Mouse (Mus musculus): ENCODE measurements at regions not wholly inside any gene's neighbourhood (a gene's known extent, or its start where the extent isn't known, plus 50 kb on each side); places are given as distances from the start of the nearest gene placed in this dataset.

GRCm38 (mm10) chr16:7555911-7556310 is 869.0 kb downstream of the Tmem114 start:
- Histone ChIP-seq H3K9ac (ENCODE audit: low read depth, low read length) (no peak overlapping the region), H3K4me3 (ENCODE audit: low read length) (no peak overlapping the region), H3K9me3 (ENCODE audit: control insufficient read depth, low read length) (no peaks in the 10 kb centered on the region), H3K27me3 (replicated peaks; ENCODE audit: control insufficient read depth, insufficient read depth, low read length) (no peaks in the 10 kb centered on the region), H3K36me3 (ENCODE audit: control insufficient read depth, insufficient read depth, low read length) (no peaks in the 10 kb centered on the region), H3K27ac (ENCODE audit: low read length) (no peak overlapping the region), H3K4me1 (ENCODE audit: control insufficient read depth, insufficient read depth, low read length) (no peaks in the 10 kb centered on the region), H3K4me2 (ENCODE audit: low read depth, low read length) (no peak overlapping the region)
- no peak for ATAC-seq
- 86% methylated on average over 9 of the region's 9 CpGs for WGBS

GRCm38 (mm10) chr16:7549568-7549967 is 875.4 kb downstream of the Tmem114 start:
- no peaks in the 10 kb centered on the region for H3K36me3 ChIP-seq (ENCODE audit: control insufficient read depth, insufficient read depth, low read length)
- H3K4me2 ChIP-seq (ENCODE audit: low read depth, low read length): no peak overlapping the region
- no peak overlapping the region for H3K27ac ChIP-seq (ENCODE audit: low read length)
- WGBS: 39% methylated on average over 1 of the region's 1 CpGs
- no peak overlapping the region for H3K9ac ChIP-seq (ENCODE audit: low read depth, low read length)
- H3K27me3 ChIP-seq (replicated peaks; ENCODE audit: control insufficient read depth, insufficient read depth, low read length): no peaks in the 10 kb centered on the region
- no peak for ATAC-seq
- H3K4me1 ChIP-seq (ENCODE audit: control insufficient read depth, insufficient read depth, low read length): no peaks in the 10 kb centered on the region
- no peak overlapping the region for H3K4me3 ChIP-seq (ENCODE audit: low read length)
- H3K9me3 ChIP-seq (ENCODE audit: control insufficient read depth, low read length): no peaks in the 10 kb centered on the region

- Histone ChIP-seq H3K27ac (ENCODE audit: low read length) (no peak overlapping the region), H3K4me1 (ENCODE audit: control insufficient read depth, insufficient read depth, low read length) (no peaks in the 10 kb centered on the region), H3K27me3 (replicated peaks; ENCODE audit: control insufficient read depth, insufficient read depth, low read length) (no peaks in the 10 kb centered on the region), H3K9me3 (ENCODE audit: control insufficient read depth, low read length) (no peaks in the 10 kb centered on the region), H3K9ac (ENCODE audit: low read depth, low read length) (no peak overlapping the region), H3K36me3 (ENCODE audit: control insufficient read depth, insufficient read depth, low read length) (no peaks in the 10 kb centered on the region), H3K4me2 (ENCODE audit: low read depth, low read length) (no peak overlapping the region), H3K4me3 (ENCODE audit: low read length) (no peak overlapping the region)
- 62% methylated on average over 4 of the region's 4 CpGs for WGBS
- ATAC-seq: no peak
These were observed 880.9 kb downstream of the Tmem114 start for GRCm38 (mm10) chr16:7544067-7544466.

GRCm38 (mm10) chr16:7529811-7530210 is 895.1 kb downstream of the Tmem114 start:
- WGBS: 84% methylated on average over 2 of the region's 2 CpGs
- H3K4me1 ChIP-seq (ENCODE audit: control insufficient read depth, insufficient read depth, low read length): no peaks in the 10 kb centered on the region
- H3K9me3 ChIP-seq (ENCODE audit: control insufficient read depth, low read length): no peaks in the 10 kb centered on the region
- H3K36me3 ChIP-seq (ENCODE audit: control insufficient read depth, insufficient read depth, low read length): no peaks in the 10 kb centered on the region
- ATAC-seq: no peak
- H3K4me3 ChIP-seq (ENCODE audit: low read length): no peak overlapping the region
- H3K27me3 ChIP-seq (replicated peaks; ENCODE audit: control insufficient read depth, insufficient read depth, low read length): no peaks in the 10 kb centered on the region
- H3K9ac ChIP-seq (ENCODE audit: low read depth, low read length): no peak overlapping the region
- no peak overlapping the region for H3K4me2 ChIP-seq (ENCODE audit: low read depth, low read length)
- H3K27ac ChIP-seq (ENCODE audit: low read length): no peak overlapping the region

GRCm38 (mm10) chr16:7528963-7529362 is 896.0 kb downstream of the Tmem114 start:
- H3K9ac ChIP-seq (ENCODE audit: low read depth, low read length): no peak overlapping the region
- H3K27me3 ChIP-seq (replicated peaks; ENCODE audit: control insufficient read depth, insufficient read depth, low read length): no peaks in the 10 kb centered on the region
- no peak overlapping the region for H3K4me2 ChIP-seq (ENCODE audit: low read depth, low read length)
- H3K27ac ChIP-seq (ENCODE audit: low read length): no peak overlapping the region
- H3K9me3 ChIP-seq (ENCODE audit: control insufficient read depth, low read length): no peaks in the 10 kb centered on the region
- 38% methylated on average over 5 of the region's 5 CpGs for WGBS
- no peak for ATAC-seq
- no peaks in the 10 kb centered on the region for H3K36me3 ChIP-seq (ENCODE audit: control insufficient read depth, insufficient read depth, low read length)
- H3K4me1 ChIP-seq (ENCODE audit: control insufficient read depth, insufficient read depth, low read length): no peaks in the 10 kb centered on the region
- H3K4me3 ChIP-seq (ENCODE audit: low read length): no peak overlapping the region

- no peaks in the 10 kb centered on the region for H3K36me3 ChIP-seq (ENCODE audit: control insufficient read depth, insufficient read depth, low read length)
- no peaks in the 10 kb centered on the region for H3K9me3 ChIP-seq (ENCODE audit: control insufficient read depth, low read length)
- H3K4me3 ChIP-seq (ENCODE audit: low read length): no peak overlapping the region
- H3K27me3 ChIP-seq (replicated peaks; ENCODE audit: control insufficient read depth, insufficient read depth, low read length): no peaks in the 10 kb centered on the region
- H3K27ac ChIP-seq (ENCODE audit: low read length): no peak overlapping the region
- no peaks in the 10 kb centered on the region for H3K4me1 ChIP-seq (ENCODE audit: control insufficient read depth, insufficient read depth, low read length)
- no peak overlapping the region for H3K9ac ChIP-seq (ENCODE audit: low read depth, low read length)
- no peak for ATAC-seq
- no peak overlapping the region for H3K4me2 ChIP-seq (ENCODE audit: low read depth, low read length)
- WGBS: 50% methylated on average over 6 of the region's 6 CpGs
These were observed 896.8 kb downstream of the Tmem114 start for GRCm38 (mm10) chr16:7527923-7528776.

DNA sequence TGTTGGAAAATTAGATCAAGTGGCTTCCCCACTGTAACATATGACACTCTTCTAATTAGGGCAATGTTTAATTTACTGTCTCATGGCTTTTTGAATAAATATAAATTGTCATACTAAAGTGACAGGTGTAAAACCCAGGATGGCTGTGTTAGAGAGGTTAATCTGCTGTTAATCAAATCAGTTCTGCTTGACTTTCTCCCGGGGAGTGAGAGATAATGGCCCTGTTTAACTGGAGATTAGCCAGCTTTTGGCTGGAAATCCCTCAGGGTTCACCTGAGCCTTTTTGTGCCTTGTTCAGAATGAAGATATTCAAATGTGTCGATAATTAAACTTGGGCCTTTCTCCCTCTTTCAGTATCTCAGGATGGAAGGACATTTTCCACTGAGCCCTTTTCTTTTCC is 906.2 kb downstream of the Tmem114 start:
- no peaks in the 10 kb centered on the region for H3K27me3 ChIP-seq (replicated peaks; ENCODE audit: control insufficient read depth, insufficient read depth, low read length)
- no peak overlapping the region for H3K27ac ChIP-seq (ENCODE audit: low read length)
- ATAC-seq: no peak
- H3K4me3 ChIP-seq (ENCODE audit: low read length): no peak overlapping the region
- no peak overlapping the region for H3K9ac ChIP-seq (ENCODE audit: low read depth, low read length)
- no peaks in the 10 kb centered on the region for H3K4me1 ChIP-seq (ENCODE audit: control insufficient read depth, insufficient read depth, low read length)
- H3K36me3 ChIP-seq (ENCODE audit: control insufficient read depth, insufficient read depth, low read length): no peaks in the 10 kb centered on the region
- WGBS: 71% methylated on average over 2 of the region's 2 CpGs
- peaks cover 4% of the 10 kb centered on the region for H3K9me3 ChIP-seq (ENCODE audit: control insufficient read depth, low read length)
- no peak overlapping the region for H3K4me2 ChIP-seq (ENCODE audit: low read depth, low read length)
